Mouse (Mus musculus) small intestine, adult 2 months (tissue): ENCODE measurements around the gene Entr1. TPM values are rescaled to one million over a fixed set of nuclear protein-coding genes. Genes with fewer than 3 reads are reported as not detected.

Source experiments
- H3K27ac ChIP-seq: fragments of 200-500 bp; 2 replicates; pipeline ENCODE4 v1.5.1; 2012; ENCODE audit warnings: low read depth, low read length, control low read depth, inconsistent platforms; ENCODE audit not compliant: insufficient read depth
- H3K27me3 ChIP-seq: fragments of 200-500 bp; 2 replicates; pipeline ENCODE4 v1.6.1; 2012; ENCODE audit warnings: mild to moderate bottlenecking, moderate library complexity, low read length, inconsistent platforms; ENCODE audit not compliant: control insufficient read depth, insufficient read depth
- H3K36me3 ChIP-seq: fragments of 200-500 bp; 2 replicates; pipeline ENCODE4 v1.6.1; 2012; ENCODE audit warnings: mild to moderate bottlenecking, low read length, control low read depth, inconsistent platforms; ENCODE audit not compliant: control insufficient read depth, insufficient read depth
- H3K4me1 ChIP-seq: fragments of 200-500 bp; 2 replicates; pipeline ENCODE4 v1.6.1; 2012; ENCODE audit warnings: low read length, inconsistent platforms, mixed read lengths; ENCODE audit not compliant: control insufficient read depth, insufficient read depth, insufficient read length
- H3K4me3 ChIP-seq: fragments of 200-500 bp; 2 replicates; pipeline ENCODE4 v1.5.1; 2012; ENCODE audit warnings: low read depth, mild to moderate bottlenecking, control low read depth, inconsistent platforms, low read length, moderate library complexity
- CTCF ChIP-seq: fragments of 200-500 bp; IDR thresholded peaks from 2 replicates; pipeline ENCODE4 v1.5.1; 2012; ENCODE audit warnings: low read depth, mild to moderate bottlenecking, control low read depth, inconsistent platforms, low read length, moderate library complexity, mixed read lengths; ENCODE audit not compliant: insufficient replicate concordance, insufficient read length; ENCODE audit errors: extremely low read depth
- POLR2A ChIP-seq: fragments of 200-500 bp; IDR thresholded peaks from 2 replicates; pipeline ENCODE4 v1.6.1; 2012; ENCODE audit warnings: low read depth, mild to moderate bottlenecking, control low read depth, inconsistent platforms, low read length, moderate library complexity
- WGBS: fragments of 180-500 bp; shearing (Covaris S2); methylation state at CpG from one replicate; pipeline ENCODE4 v1.1.7; 2018; 5-methylcytosine and 5-hydroxymethylcytosine counted together
- polyA plus RNA-seq: library from polyadenylated mRNA; depleted of rRNA; stranded (reverse); fragments of >200 nt; gene quantifications from 2 replicates; pipeline ENCODE4 v1.2.3, GENCODE M21; 2012; rRNA removed

Gene Entr1
- polyA plus RNA-seq: 31.3 and 60.0 TPM in 2 replicates

GRCm38 (mm10) chr2:26389154-26389690 is at the start of gene Entr1, which contains the start of gene Pmpca:
TSS of gene Entr1 (minus strand) at chr2:26389316.
TSS of gene Pmpca (plus strand) at chr2:26389339.
- Histone ChIP-seq H3K27ac (no peak within 1 kb of the TSS), H3K4me1 (peaks cover 7% of the 10 kb centered on the region), H3K36me3 (peaks cover 59% of the 10 kb centered on the region), H3K4me3 (peak within 1 kb of the TSS; percentile 91), H3K27me3 (no peaks in the 10 kb centered on the region)
- WGBS: under 1% methylated on average over 60 of the region's 60 CpGs
- peak; percentile 83 for TF ChIP-seq POLR2A
- no peak for TF ChIP-seq CTCF

- Histone ChIP-seq H3K4me3 (no peak overlapping the region), H3K27ac (no peak overlapping the region), H3K36me3 (peaks cover 59% of the 10 kb centered on the region), H3K4me1 (peaks cover 7% of the 10 kb centered on the region), H3K27me3 (no peaks in the 10 kb centered on the region)
- 87% methylated on average over 7 of the region's 7 CpGs for WGBS
- TF ChIP-seq CTCF (no peak), POLR2A (no peak)
These were observed 49.3 kb upstream of the Entr1 start for GRCm38 (mm10) chr2:26438373-26438772.

GRCm38 (mm10) chr2:26437221-26437620 is 48.1 kb upstream of the Entr1 start:
- no peak for TF ChIP-seq CTCF
- no peak for TF ChIP-seq POLR2A
- WGBS: 65% methylated on average over 4 of the region's 4 CpGs
- Histone ChIP-seq H3K4me3 (no peak overlapping the region), H3K4me1 (peaks cover 7% of the 10 kb centered on the region), H3K27ac (no peak overlapping the region), H3K36me3 (peaks cover 65% of the 10 kb centered on the region), H3K27me3 (no peaks in the 10 kb centered on the region)

GRCm38 (mm10) chr2:26434791-26435572 is 45.9 kb upstream of the Entr1 start:
- no peak for TF ChIP-seq CTCF
- no peak for TF ChIP-seq POLR2A
- no peaks in the 10 kb centered on the region for H3K27me3 ChIP-seq
- WGBS: 77% methylated on average over 7 of the region's 7 CpGs
- H3K36me3 ChIP-seq: peaks cover 61% of the 10 kb centered on the region
- peak overlapping the region; percentile 76 for H3K27ac ChIP-seq
- H3K4me1 ChIP-seq: peaks cover 7% of the 10 kb centered on the region
- no peak overlapping the region for H3K4me3 ChIP-seq

- TF ChIP-seq CTCF (no peak), POLR2A (no peak)
- H3K27ac ChIP-seq: no peak overlapping the region
- H3K4me3 ChIP-seq: no peak overlapping the region
- H3K4me1 ChIP-seq: peaks cover 2% of the 10 kb centered on the region; the same call in 1 of the 2 replicates
- H3K36me3 ChIP-seq: peaks cover 73% of the 10 kb centered on the region
- no peaks in the 10 kb centered on the region for H3K27me3 ChIP-seq
- 95% methylated on average over 5 of the region's 5 CpGs for WGBS
These were observed 40.7 kb upstream of the Entr1 start for GRCm38 (mm10) chr2:26429851-26430250.

- TF ChIP-seq CTCF (no peak), POLR2A (no peak)
- Histone ChIP-seq H3K27me3 (no peaks in the 10 kb centered on the region), H3K36me3 (peaks cover 85% of the 10 kb centered on the region), H3K4me1 (no peaks in the 10 kb centered on the region), H3K4me3 (no peak overlapping the region), H3K27ac (no peak overlapping the region)
- 94% methylated on average over 2 of the region's 2 CpGs for WGBS
These were observed 35.4 kb upstream of the Entr1 start for GRCm38 (mm10) chr2:26424541-26424940.

- Histone ChIP-seq H3K27me3 (no peaks in the 10 kb centered on the region), H3K36me3 (peaks cover 82% of the 10 kb centered on the region), H3K4me3 (no peak overlapping the region), H3K27ac (no peak overlapping the region), H3K4me1 (no peaks in the 10 kb centered on the region)
- TF ChIP-seq POLR2A (no peak), CTCF (no peak)
- 79% methylated on average over 1 of the region's 1 CpGs for WGBS
These were observed 34.0 kb upstream of the Entr1 start for GRCm38 (mm10) chr2:26423086-26423485.
